Mouse (Mus musculus) right cerebral cortex, postnatal 10 days (tissue): ENCODE results near the gene Gm8246.
"Not testable (repeated sequence)": the region's sequence is repeated elsewhere in the genome, so short reads cannot be mapped to it uniquely, and the experiment has no call there.

Source experiments
- DNase-seq, 2 experiments: peaks; one replicate each; pipeline ENCODE4 v3.0.0; 2021; ENCODE audit warnings: low spot score in 2 of 2

Gm8246 gene

DNA sequence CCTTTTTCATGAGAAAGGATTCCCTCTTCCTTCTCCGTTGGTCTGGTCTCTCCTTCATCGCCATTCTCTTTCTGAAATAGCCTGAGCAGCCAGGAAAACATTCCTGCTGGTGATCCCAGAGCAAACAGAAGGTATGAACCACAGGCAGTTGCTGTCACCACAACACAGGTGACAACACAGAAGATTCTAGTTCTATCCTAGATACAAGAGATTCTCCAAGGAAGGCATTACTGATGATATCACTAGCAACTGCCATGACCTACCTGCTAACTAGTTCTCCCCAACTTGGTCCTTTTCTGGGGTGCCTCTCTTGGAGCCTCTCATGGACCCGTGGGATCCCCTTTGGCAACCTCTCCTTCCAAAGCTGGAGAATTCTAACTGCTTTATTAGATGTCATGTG, at the start of gene Gm8246:
Gm8246 (minus strand) TSS at position 101 of the 400 bp plus-strand sequence.
- DNase-seq = not testable (repeated sequence)

DNA sequence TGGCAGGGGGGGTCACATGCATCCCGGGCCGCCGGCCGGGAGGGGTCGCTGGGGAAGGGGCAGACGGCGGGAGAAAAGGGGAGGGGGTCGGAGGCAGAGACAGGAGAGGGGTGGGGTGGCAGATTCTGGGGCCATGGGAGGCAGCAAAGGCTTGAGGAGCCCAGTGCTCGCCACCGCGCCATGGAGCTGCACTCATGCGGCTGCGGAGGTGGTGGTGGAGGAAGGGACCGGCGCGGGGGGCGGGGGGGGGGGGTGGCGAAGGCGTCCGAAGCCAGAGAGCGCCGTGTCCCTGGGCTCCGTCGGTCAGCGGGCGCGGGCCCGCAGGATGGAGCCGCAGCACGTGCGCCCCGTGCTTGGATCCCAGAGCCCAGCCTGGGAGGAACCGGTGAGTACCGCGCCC, 23.7 kb upstream of the Gm8246 start, which contains the start of gene Gm3488:
Gm3488 (plus strand) TSS at position 301 of the 400 bp plus-strand sequence.
- not testable (repeated sequence) for DNase-seq

DNA sequence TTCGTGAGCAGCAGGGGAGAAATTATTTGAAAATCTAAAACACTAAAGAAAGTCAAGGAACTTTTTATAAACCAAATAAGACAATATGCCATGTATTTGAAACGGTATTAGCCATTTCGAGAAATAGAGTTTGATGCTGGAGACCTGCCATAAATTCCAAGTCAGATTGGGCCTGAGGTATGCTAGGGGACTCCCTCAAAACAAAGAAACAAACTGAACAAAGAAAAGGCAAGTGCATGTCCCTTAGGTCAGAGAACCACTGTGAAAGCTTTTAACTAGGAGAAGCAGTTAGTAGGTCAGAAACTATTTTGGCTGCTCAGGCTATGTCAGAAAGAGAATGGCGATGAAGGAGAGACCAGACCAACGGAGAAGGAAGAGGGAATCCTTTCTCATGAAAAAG, 6.3 kb upstream of the Gm8246 start, which contains the start of gene Gm3187:
Gm3187 (plus strand) TSS at position 301 of the 400 bp plus-strand sequence.
- DNase-seq = not testable (repeated sequence)

DNA sequence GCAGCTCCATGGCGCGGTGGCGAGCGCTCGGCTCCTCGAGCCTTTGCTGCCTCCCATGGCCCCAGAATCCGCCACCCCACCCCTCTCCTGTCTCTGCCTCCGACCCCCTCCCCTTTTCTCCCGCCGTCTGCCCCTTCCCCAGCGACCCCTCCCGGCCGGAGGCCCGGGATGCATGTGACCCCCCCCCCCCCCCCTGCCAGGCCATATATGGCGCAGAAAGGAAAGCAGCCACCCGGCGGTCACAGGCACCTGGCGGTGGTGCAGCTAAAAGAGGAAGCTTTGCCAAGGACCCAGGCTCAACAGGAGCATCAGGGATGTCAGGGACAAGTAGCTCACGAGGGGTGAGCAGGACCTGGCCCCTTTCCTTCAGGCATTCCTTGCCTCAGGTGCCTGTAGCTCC, 17.2 kb downstream of the Gm8246 start:
- DNase-seq = not testable (repeated sequence)

DNA sequence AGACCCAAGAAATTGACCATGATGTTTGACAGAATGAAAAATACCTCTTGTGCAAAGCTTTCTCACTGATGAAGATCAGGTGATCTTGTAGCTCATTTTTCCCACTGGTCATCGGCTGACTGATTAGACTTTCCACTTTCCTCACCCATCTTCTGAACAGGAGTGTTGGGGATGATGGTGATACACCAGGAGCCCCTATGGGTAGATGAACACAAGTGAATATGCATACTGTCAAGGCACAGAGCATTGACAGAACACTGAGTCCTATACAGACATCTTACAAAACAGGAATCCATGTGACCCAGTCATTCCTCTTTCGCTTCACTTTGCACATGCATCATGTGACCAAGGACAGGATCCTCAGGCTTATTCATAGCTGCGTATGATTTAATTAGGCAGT, 22.3 kb downstream of the Gm8246 start, which contains the start of gene Gm3194:
Gm3194 (minus strand) TSS at position 101 of the 400 bp plus-strand sequence.
- DNase-seq = not testable (repeated sequence)
